Mouse (Mus musculus): ENCODE results near the gene Swap70. TPM values are rescaled to one million over a fixed set of nuclear protein-coding genes. Genes with fewer than 3 reads are reported as not detected.
A peak's percentile ranks its signal among the peaks of the same experiment; 100 is the strongest.

Swap70 gene
- total and polyA plus RNA-seq, 3 experiments, result 7.7 to 12.7 (median 12.1) TPM

DNA sequence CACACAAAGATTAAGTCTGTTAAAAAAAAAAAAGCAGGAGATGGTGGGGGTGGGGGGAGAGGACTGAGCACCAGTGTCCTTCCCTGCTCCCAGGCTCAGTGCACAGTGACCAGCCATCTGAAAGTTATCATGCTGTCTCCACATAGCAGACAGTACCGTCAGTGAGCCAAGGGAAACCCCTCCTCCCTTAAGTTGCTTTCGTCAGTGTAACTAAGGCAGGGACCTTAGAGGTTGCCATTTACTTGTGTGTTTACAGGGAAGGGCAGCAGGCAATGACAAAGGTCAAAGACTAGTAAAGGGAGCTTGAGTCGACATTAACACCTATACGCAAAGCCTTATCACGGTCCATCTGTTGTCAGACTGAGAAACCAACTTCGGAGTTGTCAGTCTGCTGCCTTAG lies 81.4 kb downstream of the Swap70 start:
- H3K9ac ChIP-seq (ENCODE audit: low read depth, low read length), result no peak overlapping the region
- H3K27ac ChIP-seq, result no peak overlapping the region
- H3K4me3 ChIP-seq, result no peak overlapping the region
- WGBS, result 77% methylated on average over 6 of the region's 6 CpGs
- peaks cover 5% of the 10 kb centered on the region; the same call in 1 of the 2 replicates for H3K4me1 ChIP-seq (ENCODE audit: control insufficient read depth, insufficient read depth, low read length)
- no peaks in the 10 kb centered on the region for H3K79me2 ChIP-seq (replicated peaks; ENCODE audit: control insufficient read depth, insufficient read depth, low read length)
- TF ChIP-seq CTCF (IDR thresholded peaks at IDR 0.05), result no peak
- TF ChIP-seq EP300 (IDR thresholded peaks at IDR 0.05; ENCODE audit: insufficient read depth, low read depth, low read length), result no peak
- no peak for TF ChIP-seq POLR2A (IDR thresholded peaks at IDR 0.05; ENCODE audit: insufficient read depth, low read depth, low read length)
- no peak for DNase-seq
- H3K36me3 ChIP-seq (ENCODE audit: control insufficient read depth, insufficient read depth, low read length), result no peaks in the 10 kb centered on the region
- H3K27me3 ChIP-seq (ENCODE audit: control insufficient read depth, insufficient read depth, low read length), result no peaks in the 10 kb centered on the region
- intact Hi-C loops (cut with DNase I), result no loop called here

DNA sequence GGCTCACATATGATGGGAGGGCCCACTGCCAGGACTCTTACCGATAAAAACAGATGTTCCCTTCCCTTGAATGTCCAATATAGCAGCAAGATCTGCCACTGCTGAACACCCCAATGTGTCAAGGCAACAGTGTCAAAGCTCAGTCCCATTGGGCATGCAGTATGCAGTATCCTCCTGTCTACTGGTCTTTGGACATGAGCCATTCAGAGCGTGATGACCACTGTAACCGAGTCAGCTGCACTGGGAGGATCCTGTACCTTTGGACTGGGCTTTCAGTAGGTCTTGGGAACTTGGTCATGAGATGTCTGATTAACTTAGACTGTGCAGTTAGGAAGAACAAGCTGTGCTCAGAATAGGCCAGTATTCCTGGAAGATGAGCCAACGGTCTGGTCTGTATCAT lies 84.0 kb downstream of the Swap70 start:
- no peak overlapping the region for H3K27ac ChIP-seq
- intact Hi-C loops (cut with DNase I), result no loop called here
- no peak overlapping the region for H3K9ac ChIP-seq (ENCODE audit: low read depth, low read length)
- 72% methylated on average over 4 of the region's 4 CpGs for WGBS
- TF ChIP-seq EP300 (IDR thresholded peaks at IDR 0.05; ENCODE audit: insufficient read depth, low read depth, low read length), result no peak
- TF ChIP-seq POLR2A (IDR thresholded peaks at IDR 0.05; ENCODE audit: insufficient read depth, low read depth, low read length), result no peak
- TF ChIP-seq CTCF (IDR thresholded peaks at IDR 0.05), result no peak
- no peak overlapping the region for H3K4me3 ChIP-seq
- no peaks in the 10 kb centered on the region for H3K27me3 ChIP-seq (ENCODE audit: control insufficient read depth, insufficient read depth, low read length)
- DNase-seq, result no peak
- H3K4me1 ChIP-seq (ENCODE audit: control insufficient read depth, insufficient read depth, low read length), result peaks cover 2% of the 10 kb centered on the region; the same call in 1 of the 2 replicates
- H3K36me3 ChIP-seq (ENCODE audit: control insufficient read depth, insufficient read depth, low read length), result no peaks in the 10 kb centered on the region
- no peaks in the 10 kb centered on the region for H3K79me2 ChIP-seq (replicated peaks; ENCODE audit: control insufficient read depth, insufficient read depth, low read length)

DNA sequence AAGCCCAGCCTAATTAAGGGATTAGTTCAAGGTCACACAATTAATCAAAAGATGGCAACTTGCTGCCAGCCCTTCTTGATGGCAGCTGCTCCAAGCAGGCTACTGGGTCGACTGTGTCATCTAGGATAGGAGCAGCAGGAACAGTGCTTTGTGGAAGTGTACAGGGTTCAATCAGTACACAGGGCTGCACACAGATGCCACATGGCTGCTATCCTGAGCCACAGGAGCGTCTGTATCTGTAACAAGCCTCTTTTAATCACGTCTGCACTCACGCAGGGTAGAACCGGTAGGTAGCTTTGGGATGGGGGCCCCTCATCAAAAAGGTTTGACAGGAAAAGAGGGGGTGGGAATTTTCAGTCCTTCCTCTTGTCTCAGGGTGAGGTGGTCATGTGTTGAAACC lies 84.8 kb downstream of the Swap70 start:
- WGBS, result 80% methylated on average over 5 of the region's 5 CpGs

DNA sequence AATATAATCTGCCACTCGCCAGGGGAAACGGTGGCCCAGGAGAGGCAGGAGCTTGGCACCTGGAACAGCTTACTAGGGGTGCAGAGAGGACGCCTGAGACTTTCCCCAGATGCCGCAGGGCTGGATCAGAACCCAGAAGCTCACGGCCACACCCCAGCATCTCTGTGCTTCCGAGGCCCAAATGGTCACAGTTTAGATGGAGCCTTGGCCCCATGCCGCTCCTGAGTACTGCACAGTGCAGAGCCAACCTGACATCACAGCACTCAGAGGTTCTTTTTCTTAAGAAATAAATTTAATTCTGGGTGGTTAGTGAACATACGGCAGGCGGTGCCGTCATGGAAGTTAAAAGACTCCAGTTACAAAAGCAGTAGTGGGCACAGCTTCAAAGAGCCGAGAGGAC lies 86.2 kb downstream of the Swap70 start:
- H3K4me3 ChIP-seq, result no peak overlapping the region
- peak in 1 of 2 experiments; percentile 2 for DNase-seq
- intact Hi-C loops (cut with DNase I), result no loop called here
- WGBS, result 89% methylated on average over 11 of the region's 11 CpGs
- no peaks in the 10 kb centered on the region for H3K27me3 ChIP-seq (ENCODE audit: control insufficient read depth, insufficient read depth, low read length)
- H3K36me3 ChIP-seq (ENCODE audit: control insufficient read depth, insufficient read depth, low read length), result no peaks in the 10 kb centered on the region
- TF ChIP-seq CTCF (IDR thresholded peaks at IDR 0.05) (no peak), EP300 (IDR thresholded peaks at IDR 0.05; ENCODE audit: insufficient read depth, low read depth, low read length) (no peak), POLR2A (IDR thresholded peaks at IDR 0.05; ENCODE audit: insufficient read depth, low read depth, low read length) (no peak)
- no peaks in the 10 kb centered on the region for H3K79me2 ChIP-seq (replicated peaks; ENCODE audit: control insufficient read depth, insufficient read depth, low read length)
- no peak overlapping the region for H3K27ac ChIP-seq
- H3K9ac ChIP-seq (ENCODE audit: low read depth, low read length), result no peak overlapping the region
- peaks cover 2% of the 10 kb centered on the region; the same call in 1 of the 2 replicates for H3K4me1 ChIP-seq (ENCODE audit: control insufficient read depth, insufficient read depth, low read length)

More for the DNA sequence above, 84.8 kb downstream of the Swap70 start:
- Histone ChIP-seq H3K4me3 (no peak overlapping the region), H3K9ac (ENCODE audit: low read depth, low read length) (no peak overlapping the region), H3K4me1 (ENCODE audit: control insufficient read depth, insufficient read depth, low read length) (peaks cover 2% of the 10 kb centered on the region; the same call in 1 of the 2 replicates), H3K27me3 (ENCODE audit: control insufficient read depth, insufficient read depth, low read length) (no peaks in the 10 kb centered on the region), H3K27ac (no peak overlapping the region), H3K36me3 (ENCODE audit: control insufficient read depth, insufficient read depth, low read length) (no peaks in the 10 kb centered on the region), H3K79me2 (replicated peaks; ENCODE audit: control insufficient read depth, insufficient read depth, low read length) (no peaks in the 10 kb centered on the region)
- no peak for DNase-seq
- intact Hi-C loops (cut with DNase I), result no loop called here
- TF ChIP-seq EP300 (IDR thresholded peaks at IDR 0.05; ENCODE audit: insufficient read depth, low read depth, low read length), result no peak
- no peak for TF ChIP-seq CTCF (IDR thresholded peaks at IDR 0.05)

DNA sequence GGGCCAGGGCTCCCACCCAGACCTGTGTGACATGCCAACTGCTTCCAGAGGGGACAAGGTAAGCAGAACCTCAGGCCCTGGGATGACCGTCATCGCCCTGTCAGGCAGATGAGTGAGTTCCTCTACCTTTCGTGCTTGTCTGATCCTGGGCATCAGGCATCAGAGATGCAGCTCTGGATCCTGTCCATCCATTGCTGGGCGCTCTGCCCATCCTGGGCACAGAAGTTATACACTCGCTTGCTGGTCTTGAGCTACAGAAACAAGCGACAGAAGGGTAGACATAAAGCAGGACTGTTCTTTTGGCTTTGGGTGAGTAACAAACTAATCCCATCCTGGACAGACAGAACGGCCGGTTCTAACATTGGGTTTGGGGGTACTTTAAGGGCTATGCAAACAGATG lies 87.7 kb downstream of the Swap70 start:
- H3K4me3 ChIP-seq, result no peak overlapping the region
- no peak for DNase-seq
- TF ChIP-seq POLR2A (IDR thresholded peaks at IDR 0.05; ENCODE audit: insufficient read depth, low read depth, low read length), result no peak
- no peak for TF ChIP-seq CTCF (IDR thresholded peaks at IDR 0.05)
- TF ChIP-seq EP300 (IDR thresholded peaks at IDR 0.05; ENCODE audit: insufficient read depth, low read depth, low read length), result no peak
- 91% methylated on average over 8 of the region's 8 CpGs for WGBS
- intact Hi-C loops (cut with DNase I), result no loop called here
- no peaks in the 10 kb centered on the region for H3K36me3 ChIP-seq (ENCODE audit: control insufficient read depth, insufficient read depth, low read length)
- no peak overlapping the region for H3K9ac ChIP-seq (ENCODE audit: low read depth, low read length)
- no peaks in the 10 kb centered on the region for H3K27me3 ChIP-seq (ENCODE audit: control insufficient read depth, insufficient read depth, low read length)
- H3K4me1 ChIP-seq (ENCODE audit: control insufficient read depth, insufficient read depth, low read length), result peaks cover 2% of the 10 kb centered on the region; the same call in 1 of the 2 replicates
- no peak overlapping the region for H3K27ac ChIP-seq
- H3K79me2 ChIP-seq (replicated peaks; ENCODE audit: control insufficient read depth, insufficient read depth, low read length), result no peaks in the 10 kb centered on the region

DNA sequence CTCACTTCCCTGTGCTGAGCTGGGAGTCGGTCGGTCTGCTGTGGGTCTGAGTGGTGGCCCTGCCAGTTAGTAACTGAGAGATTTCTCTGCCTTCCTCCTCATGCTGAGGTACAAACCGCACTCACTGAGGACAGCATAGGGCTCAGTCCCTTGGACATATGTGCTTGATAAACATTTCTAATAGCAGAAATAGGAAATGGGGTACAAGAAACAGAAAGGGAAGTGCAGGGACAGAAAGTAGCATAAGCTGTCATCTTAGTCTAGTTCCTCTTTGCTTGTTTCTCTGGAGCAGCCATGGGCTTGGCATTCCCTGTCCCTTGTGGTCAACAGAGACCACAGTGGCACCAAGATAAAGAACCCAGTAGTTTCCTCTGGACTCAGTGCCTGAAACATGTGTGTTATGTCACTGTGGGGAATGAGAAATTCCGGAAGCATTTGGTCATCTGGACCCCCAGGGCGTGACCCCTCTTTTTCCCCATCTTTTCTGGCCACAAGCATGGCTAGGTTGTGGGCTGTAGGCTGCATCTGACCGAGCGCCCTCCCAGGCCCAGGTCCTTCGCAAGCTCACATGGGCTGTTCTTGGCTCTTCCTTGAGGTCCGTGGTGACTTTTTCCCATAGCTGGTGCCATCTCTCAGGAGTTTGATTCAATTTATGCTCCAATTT lies 92.0 kb downstream of the Swap70 start:
- H3K36me3 ChIP-seq (ENCODE audit: control insufficient read depth, insufficient read depth, low read length), result no peaks in the 10 kb centered on the region; the same call in 1 of the 2 replicates
- no peaks in the 10 kb centered on the region for H3K79me2 ChIP-seq (replicated peaks; ENCODE audit: control insufficient read depth, insufficient read depth, low read length)
- H3K4me1 ChIP-seq (ENCODE audit: control insufficient read depth, insufficient read depth, low read length), result no peaks in the 10 kb centered on the region; the same call in 1 of the 2 replicates
- H3K9ac ChIP-seq (ENCODE audit: low read depth, low read length), result no peak overlapping the region
- no peaks in the 10 kb centered on the region for H3K27me3 ChIP-seq (ENCODE audit: control insufficient read depth, insufficient read depth, low read length)
- intact Hi-C loops (cut with DNase I), result no loop called here
- DNase-seq, result peak in 1 of 2 experiments; percentile 49
- no peak overlapping the region for H3K4me3 ChIP-seq
- TF ChIP-seq POLR2A (IDR thresholded peaks at IDR 0.05; ENCODE audit: insufficient read depth, low read depth, low read length) (no peak), CTCF (IDR thresholded peaks at IDR 0.05) (no peak), EP300 (IDR thresholded peaks at IDR 0.05; ENCODE audit: insufficient read depth, low read depth, low read length) (no peak)
- WGBS, result 89% methylated on average over 9 of the region's 9 CpGs
- no peak overlapping the region for H3K27ac ChIP-seq

Data from heart, adult 2 months (tissue).